Mouse (Mus musculus): ENCODE measurements around the gene Ssh2. TPM values are rescaled to one million over a fixed set of nuclear protein-coding genes. Genes with fewer than 3 reads are reported as not detected.
A peak's percentile ranks its signal among the peaks of the same experiment; 100 is the strongest.

Gene Ssh2
- polyA plus RNA-seq, 1 experiment = 13.5 TPM

GRCm38 (mm10) chr11:77318478-77319118 is 102.5 kb downstream of the Ssh2 start:
- no peak overlapping the region for H3K4me3 ChIP-seq (ENCODE audit: insufficient read depth, low read length)
- H3K4me1 ChIP-seq (ENCODE audit: control insufficient read depth, insufficient read depth, low read length) = peaks cover 2% of the 10 kb centered on the region; the same call in 1 of the 2 replicates
- no peak overlapping the region for H3K27ac ChIP-seq (ENCODE audit: insufficient read depth, low read length)
- TF ChIP-seq CTCF (IDR thresholded peaks at IDR 0.05; ENCODE audit: borderline replicate concordance, insufficient read depth, low read length) (no peak), POLR2A (IDR thresholded peaks at IDR 0.05; ENCODE audit: low read depth, low read length) (no peak)

DNA sequence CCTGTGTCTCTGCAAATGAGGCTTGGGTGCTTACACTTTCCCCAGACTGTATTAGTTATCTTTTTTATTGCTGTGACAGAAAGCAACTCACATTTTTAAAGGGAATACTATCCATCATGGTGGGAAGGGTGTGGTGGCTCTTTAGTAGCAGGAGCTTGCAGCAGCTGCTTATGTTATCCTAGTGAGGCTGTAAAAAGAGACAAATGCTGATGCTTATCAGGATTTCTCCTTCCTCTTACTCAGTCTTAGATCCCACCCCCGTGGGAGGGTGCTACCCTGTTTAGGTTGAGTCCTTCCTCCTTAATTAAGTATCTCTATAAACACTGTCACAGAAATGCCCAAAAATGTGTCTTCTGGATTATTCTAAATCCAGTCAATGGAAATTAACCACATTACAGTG is 105.1 kb downstream of the Ssh2 start:
- TF ChIP-seq POLR2A (IDR thresholded peaks at IDR 0.05; ENCODE audit: low read depth, low read length) (no peak), CTCF (IDR thresholded peaks at IDR 0.05; ENCODE audit: borderline replicate concordance, insufficient read depth, low read length) (no peak)
- Histone ChIP-seq H3K4me1 (ENCODE audit: control insufficient read depth, insufficient read depth, low read length) (peaks cover 2% of the 10 kb centered on the region; the same call in 1 of the 2 replicates), H3K4me3 (ENCODE audit: insufficient read depth, low read length) (no peak overlapping the region), H3K27ac (ENCODE audit: insufficient read depth, low read length) (no peak overlapping the region)

DNA sequence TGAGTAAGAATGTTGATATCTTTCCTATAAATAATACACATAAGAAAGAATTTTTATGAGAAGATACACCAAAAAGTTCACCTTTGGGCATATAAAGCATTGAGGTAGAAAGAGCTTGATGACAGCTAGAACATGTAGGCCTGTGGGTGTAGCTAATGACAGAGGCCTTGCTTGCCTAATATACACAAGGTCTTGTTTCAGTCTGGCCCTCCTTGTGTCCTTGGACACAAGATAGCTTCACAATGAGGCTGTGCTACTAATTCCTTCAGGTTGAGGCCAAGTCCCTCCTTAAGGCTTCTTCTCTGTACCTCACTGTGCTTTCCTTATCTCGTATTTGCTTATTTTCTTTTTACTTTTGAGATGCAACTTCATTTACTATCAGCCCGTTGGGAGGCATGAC is 114.4 kb downstream of the Ssh2 start:
- H3K27ac ChIP-seq (ENCODE audit: insufficient read depth, low read length) = no peak overlapping the region
- H3K4me3 ChIP-seq (ENCODE audit: insufficient read depth, low read length) = no peak overlapping the region
- H3K4me1 ChIP-seq (ENCODE audit: control insufficient read depth, insufficient read depth, low read length) = no peaks in the 10 kb centered on the region
- TF ChIP-seq POLR2A (IDR thresholded peaks at IDR 0.05; ENCODE audit: low read depth, low read length) = no peak
- no peak for TF ChIP-seq CTCF (IDR thresholded peaks at IDR 0.05; ENCODE audit: borderline replicate concordance, insufficient read depth, low read length)

GRCm38 (mm10) chr11:77347273-77347672 is 131.2 kb downstream of the Ssh2 start:
- no peak overlapping the region for H3K4me3 ChIP-seq (ENCODE audit: insufficient read depth, low read length)
- H3K27ac ChIP-seq (ENCODE audit: insufficient read depth, low read length) = no peak overlapping the region
- H3K4me1 ChIP-seq (ENCODE audit: control insufficient read depth, insufficient read depth, low read length) = 0 out of 2 replicates have a peak, but pooled peaks cover 2% of the 10 kb centered on the region
- no peak for TF ChIP-seq POLR2A (IDR thresholded peaks at IDR 0.05; ENCODE audit: low read depth, low read length)
- TF ChIP-seq CTCF (IDR thresholded peaks at IDR 0.05; ENCODE audit: borderline replicate concordance, insufficient read depth, low read length) = no peak

- Histone ChIP-seq H3K4me1 (ENCODE audit: control insufficient read depth, insufficient read depth, low read length) (0 out of 2 replicates have a peak, but pooled peaks cover 2% of the 10 kb centered on the region), H3K4me3 (ENCODE audit: insufficient read depth, low read length) (peak overlapping the region; percentile 62), H3K27ac (ENCODE audit: insufficient read depth, low read length) (no peak overlapping the region)
- TF ChIP-seq POLR2A (IDR thresholded peaks at IDR 0.05; ENCODE audit: low read depth, low read length) = peak; percentile 24
- TF ChIP-seq CTCF (IDR thresholded peaks at IDR 0.05; ENCODE audit: borderline replicate concordance, insufficient read depth, low read length) = no peak
These were observed 132.2 kb downstream of the Ssh2 start for GRCm38 (mm10) chr11:77348142-77348741.

- peak overlapping the region; percentile 62 for H3K4me3 ChIP-seq (ENCODE audit: insufficient read depth, low read length)
- TF ChIP-seq CTCF (IDR thresholded peaks at IDR 0.05; ENCODE audit: borderline replicate concordance, insufficient read depth, low read length) (no peak), POLR2A (IDR thresholded peaks at IDR 0.05; ENCODE audit: low read depth, low read length) (no peak)
- no peak overlapping the region for H3K27ac ChIP-seq (ENCODE audit: insufficient read depth, low read length)
These were observed 132.9 kb downstream of the Ssh2 start for GRCm38 (mm10) chr11:77348985-77349384.

GRCm38 (mm10) chr11:77349698-77350097 is 133.6 kb downstream of the Ssh2 start:
- Histone ChIP-seq H3K27ac (ENCODE audit: insufficient read depth, low read length) (no peak overlapping the region), H3K4me1 (ENCODE audit: control insufficient read depth, insufficient read depth, low read length) (0 out of 2 replicates have a peak, but pooled peaks cover 2% of the 10 kb centered on the region), H3K4me3 (ENCODE audit: insufficient read depth, low read length) (no peak overlapping the region)
- TF ChIP-seq CTCF (IDR thresholded peaks at IDR 0.05; ENCODE audit: borderline replicate concordance, insufficient read depth, low read length) (no peak), POLR2A (IDR thresholded peaks at IDR 0.05; ENCODE audit: low read depth, low read length) (no peak)

More at GRCm38 (mm10) chr11:77348985-77349384, 132.9 kb downstream of the Ssh2 start:
- 0 out of 2 replicates have a peak, but pooled peaks cover 2% of the 10 kb centered on the region for H3K4me1 ChIP-seq (ENCODE audit: control insufficient read depth, insufficient read depth, low read length)

GRCm38 (mm10) chr11:77355055-77355454 is 139.0 kb downstream of the Ssh2 start:
- Histone ChIP-seq H3K4me3 (ENCODE audit: insufficient read depth, low read length) (no peak overlapping the region), H3K4me1 (ENCODE audit: control insufficient read depth, insufficient read depth, low read length) (no peaks in the 10 kb centered on the region), H3K27ac (ENCODE audit: insufficient read depth, low read length) (no peak overlapping the region)
- no peak for TF ChIP-seq POLR2A (IDR thresholded peaks at IDR 0.05; ENCODE audit: low read depth, low read length)
- TF ChIP-seq CTCF (IDR thresholded peaks at IDR 0.05; ENCODE audit: borderline replicate concordance, insufficient read depth, low read length) = no peak

DNA sequence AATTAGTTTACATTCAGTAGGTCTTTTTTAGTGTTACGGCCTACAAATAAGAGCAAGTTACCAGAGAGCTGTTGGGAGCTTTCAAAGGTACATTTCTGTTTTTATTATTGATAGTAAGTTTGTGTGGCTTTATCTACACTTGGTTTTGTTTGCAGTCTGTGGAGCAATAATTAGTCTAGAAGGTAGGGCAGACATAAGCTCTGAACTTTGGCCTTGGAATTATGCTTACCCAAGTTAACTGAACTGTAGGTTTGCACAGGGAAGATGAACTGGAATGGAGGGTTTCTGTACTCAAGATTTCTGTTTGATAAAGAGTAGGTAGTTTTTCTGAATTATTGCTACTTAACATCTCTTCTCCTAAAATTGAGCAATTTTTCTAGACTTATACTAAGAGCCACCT is 141.8 kb downstream of the Ssh2 start:
- Histone ChIP-seq H3K4me3 (ENCODE audit: insufficient read depth, low read length) (no peak overlapping the region), H3K27ac (ENCODE audit: insufficient read depth, low read length) (no peak overlapping the region), H3K4me1 (ENCODE audit: control insufficient read depth, insufficient read depth, low read length) (no peaks in the 10 kb centered on the region)
- TF ChIP-seq POLR2A (IDR thresholded peaks at IDR 0.05; ENCODE audit: low read depth, low read length) (no peak), CTCF (IDR thresholded peaks at IDR 0.05; ENCODE audit: borderline replicate concordance, insufficient read depth, low read length) (no peak)

- Histone ChIP-seq H3K27ac (ENCODE audit: insufficient read depth, low read length) (no peak overlapping the region), H3K4me1 (ENCODE audit: control insufficient read depth, insufficient read depth, low read length) (peaks cover 3% of the 10 kb centered on the region; the same call in 1 of the 2 replicates), H3K4me3 (ENCODE audit: insufficient read depth, low read length) (no peak overlapping the region)
- TF ChIP-seq CTCF (IDR thresholded peaks at IDR 0.05; ENCODE audit: borderline replicate concordance, insufficient read depth, low read length) (no peak), POLR2A (IDR thresholded peaks at IDR 0.05; ENCODE audit: low read depth, low read length) (no peak)
These were observed 147.4 kb downstream of the Ssh2 start for GRCm38 (mm10) chr11:77363476-77363875.
